Mouse (Mus musculus): ENCODE measurements around the gene Pelp1.

Pelp1 gene

GRCm38 (mm10) chr11:70409594-70410296, at the start of gene Pelp1:
Pelp1 (minus strand) TSS chr11:70410031.
- DNase-seq (ENCODE audit: low read depth, low spot score), result peak; percentile 77
- Histone ChIP-seq H3K27me3 (ENCODE audit: control insufficient read depth, insufficient read depth, low read length, poor library complexity, severe bottlenecking) (no peaks in the 10 kb centered on the region), H3K36me3 (ENCODE audit: control insufficient read depth, insufficient read depth, low read length, poor library complexity, severe bottlenecking) (no peaks in the 10 kb centered on the region)

GRCm38 (mm10) chr11:70458688-70459600, 49.1 kb upstream of the Pelp1 start, which contains the start of gene Zmynd15:
Zmynd15 (plus strand) TSS chr11:70459433.
- DNase-seq (ENCODE audit: low read depth, low spot score), result no peak
- Histone ChIP-seq H3K36me3 (ENCODE audit: control insufficient read depth, insufficient read depth, low read length, poor library complexity, severe bottlenecking) (no peaks in the 10 kb centered on the region), H3K27me3 (ENCODE audit: control insufficient read depth, insufficient read depth, low read length, poor library complexity, severe bottlenecking) (no peaks in the 10 kb centered on the region)

GRCm38 (mm10) chr11:70453261-70454044, 43.6 kb upstream of the Pelp1 start:
- peak; percentile 69 for DNase-seq (ENCODE audit: low read depth, low spot score)

GRCm38 (mm10) chr11:70451797-70452498, 42.1 kb upstream of the Pelp1 start, which contains the start of gene Med11:
Med11 (plus strand) TSS chr11:70451919.
- peak; percentile 96 for DNase-seq (ENCODE audit: low read depth, low spot score)

More at GRCm38 (mm10) chr11:70453261-70454044, 43.6 kb upstream of the Pelp1 start:
- peaks cover 2% of the 10 kb centered on the region; the same call in 1 of the 2 replicates for H3K36me3 ChIP-seq (ENCODE audit: control insufficient read depth, insufficient read depth, low read length, poor library complexity, severe bottlenecking)
- H3K27me3 ChIP-seq (ENCODE audit: control insufficient read depth, insufficient read depth, low read length, poor library complexity, severe bottlenecking), result no peaks in the 10 kb centered on the region

GRCm38 (mm10) chr11:70450926-70451325, 41.1 kb upstream of the Pelp1 start:
- no peak for DNase-seq (ENCODE audit: low read depth, low spot score)
- peaks cover 2% of the 10 kb centered on the region; the same call in 1 of the 2 replicates for H3K36me3 ChIP-seq (ENCODE audit: control insufficient read depth, insufficient read depth, low read length, poor library complexity, severe bottlenecking)
- H3K27me3 ChIP-seq (ENCODE audit: control insufficient read depth, insufficient read depth, low read length, poor library complexity, severe bottlenecking), result no peaks in the 10 kb centered on the region

More at GRCm38 (mm10) chr11:70451797-70452498, 42.1 kb upstream of the Pelp1 start, which contains the start of gene Med11:
- Histone ChIP-seq H3K36me3 (ENCODE audit: control insufficient read depth, insufficient read depth, low read length, poor library complexity, severe bottlenecking) (peaks cover 2% of the 10 kb centered on the region; the same call in 1 of the 2 replicates), H3K27me3 (ENCODE audit: control insufficient read depth, insufficient read depth, low read length, poor library complexity, severe bottlenecking) (no peaks in the 10 kb centered on the region)

GRCm38 (mm10) chr11:70447373-70447772, 37.5 kb upstream of the Pelp1 start:
- Histone ChIP-seq H3K36me3 (ENCODE audit: control insufficient read depth, insufficient read depth, low read length, poor library complexity, severe bottlenecking) (no peaks in the 10 kb centered on the region), H3K27me3 (ENCODE audit: control insufficient read depth, insufficient read depth, low read length, poor library complexity, severe bottlenecking) (no peaks in the 10 kb centered on the region)
- peak; percentile 63 for DNase-seq (ENCODE audit: low read depth, low spot score)

GRCm38 (mm10) chr11:70446756-70447155, 36.9 kb upstream of the Pelp1 start:
- peak; percentile 32 for DNase-seq (ENCODE audit: low read depth, low spot score)
- no peaks in the 10 kb centered on the region for H3K27me3 ChIP-seq (ENCODE audit: control insufficient read depth, insufficient read depth, low read length, poor library complexity, severe bottlenecking)
- no peaks in the 10 kb centered on the region for H3K36me3 ChIP-seq (ENCODE audit: control insufficient read depth, insufficient read depth, low read length, poor library complexity, severe bottlenecking)

- DNase-seq (ENCODE audit: low read depth, low spot score), result no peak
- H3K36me3 ChIP-seq (ENCODE audit: control insufficient read depth, insufficient read depth, low read length, poor library complexity, severe bottlenecking), result peaks cover 6% of the 10 kb centered on the region
- H3K27me3 ChIP-seq (ENCODE audit: control insufficient read depth, insufficient read depth, low read length, poor library complexity, severe bottlenecking), result no peaks in the 10 kb centered on the region
Observed at GRCm38 (mm10) chr11:70444667-70445066, 34.8 kb upstream of the Pelp1 start.

GRCm38 (mm10) chr11:70443964-70444363, 34.1 kb upstream of the Pelp1 start:
- Histone ChIP-seq H3K27me3 (ENCODE audit: control insufficient read depth, insufficient read depth, low read length, poor library complexity, severe bottlenecking) (no peaks in the 10 kb centered on the region), H3K36me3 (ENCODE audit: control insufficient read depth, insufficient read depth, low read length, poor library complexity, severe bottlenecking) (peaks cover 8% of the 10 kb centered on the region)
- no peak for DNase-seq (ENCODE audit: low read depth, low spot score)

GRCm38 (mm10) chr11:70441882-70442281, 32.1 kb upstream of the Pelp1 start:
- Histone ChIP-seq H3K36me3 (ENCODE audit: control insufficient read depth, insufficient read depth, low read length, poor library complexity, severe bottlenecking) (peaks cover 12% of the 10 kb centered on the region), H3K27me3 (ENCODE audit: control insufficient read depth, insufficient read depth, low read length, poor library complexity, severe bottlenecking) (no peaks in the 10 kb centered on the region)
- DNase-seq (ENCODE audit: low read depth, low spot score), result no peak

GRCm38 (mm10) chr11:70440637-70441036, 30.8 kb upstream of the Pelp1 start:
- Histone ChIP-seq H3K27me3 (ENCODE audit: control insufficient read depth, insufficient read depth, low read length, poor library complexity, severe bottlenecking) (no peaks in the 10 kb centered on the region), H3K36me3 (ENCODE audit: control insufficient read depth, insufficient read depth, low read length, poor library complexity, severe bottlenecking) (peaks cover 17% of the 10 kb centered on the region)
- DNase-seq (ENCODE audit: low read depth, low spot score), result no peak

- H3K27me3 ChIP-seq (ENCODE audit: control insufficient read depth, insufficient read depth, low read length, poor library complexity, severe bottlenecking), result no peaks in the 10 kb centered on the region
- no peak for DNase-seq (ENCODE audit: low read depth, low spot score)
- peaks cover 17% of the 10 kb centered on the region for H3K36me3 ChIP-seq (ENCODE audit: control insufficient read depth, insufficient read depth, low read length, poor library complexity, severe bottlenecking)
Observed at GRCm38 (mm10) chr11:70438728-70439374, 29.0 kb upstream of the Pelp1 start.

- no peak for DNase-seq (ENCODE audit: low read depth, low spot score)
- H3K36me3 ChIP-seq (ENCODE audit: control insufficient read depth, insufficient read depth, low read length, poor library complexity, severe bottlenecking), result peaks cover 17% of the 10 kb centered on the region
- no peaks in the 10 kb centered on the region for H3K27me3 ChIP-seq (ENCODE audit: control insufficient read depth, insufficient read depth, low read length, poor library complexity, severe bottlenecking)
Observed at GRCm38 (mm10) chr11:70437426-70437825, 27.6 kb upstream of the Pelp1 start.
